Mouse (Mus musculus) lung, postnatal 4 days (tissue): ENCODE results near the gene Kmt2a.

Experiments
- DNase-seq, 2 experiments: peaks; one replicate each; pipeline ENCODE4 v3.0.0; 2021

Gene Kmt2a

GRCm38 (mm10) chr9:44881221-44881871, at the start of gene Kmt2a:
Kmt2a (minus strand) TSS chr9:44881296.
- DNase-seq, result peak; percentile 99

GRCm38 (mm10) chr9:44921543-44921942, 40.4 kb upstream of the Kmt2a start:
- no peak for DNase-seq

GRCm38 (mm10) chr9:44921123-44921468, 40.0 kb upstream of the Kmt2a start:
- DNase-seq, result peak in 1 of 2 experiments; percentile 59

- DNase-seq, result peak; percentile 84 to 88
Observed at GRCm38 (mm10) chr9:44920374-44921122, 39.5 kb upstream of the Kmt2a start, which contains the start of gene Atp5l. Atp5l (minus strand) TSS chr9:44920742.

- DNase-seq, result no peak
Observed at GRCm38 (mm10) chr9:44919606-44920005, 38.5 kb upstream of the Kmt2a start.

GRCm38 (mm10) chr9:44916196-44916595, 35.1 kb upstream of the Kmt2a start:
- peak in 1 of 2 experiments; percentile 58 for DNase-seq

- DNase-seq, result no peak
Observed at GRCm38 (mm10) chr9:44914706-44915105, 33.6 kb upstream of the Kmt2a start.

- no peak for DNase-seq
Observed at GRCm38 (mm10) chr9:44911365-44911764, 30.3 kb upstream of the Kmt2a start.

- peak in 1 of 2 experiments; percentile 42 for DNase-seq
Observed at GRCm38 (mm10) chr9:44905620-44906019, 24.5 kb upstream of the Kmt2a start.

- DNase-seq, result peak; percentile 43 to 74
Observed at GRCm38 (mm10) chr9:44904964-44905363, 23.9 kb upstream of the Kmt2a start.

GRCm38 (mm10) chr9:44903856-44904255, 22.8 kb upstream of the Kmt2a start:
- no peak for DNase-seq

GRCm38 (mm10) chr9:44900402-44900801, 19.3 kb upstream of the Kmt2a start:
- no peak for DNase-seq

- no peak for DNase-seq
Observed at GRCm38 (mm10) chr9:44899716-44900115, 18.6 kb upstream of the Kmt2a start.

GRCm38 (mm10) chr9:44897024-44897423, 15.9 kb upstream of the Kmt2a start:
- DNase-seq, result no peak

- no peak for DNase-seq
Observed at GRCm38 (mm10) chr9:44892664-44893063, 11.6 kb upstream of the Kmt2a start.

- no peak for DNase-seq
Observed at GRCm38 (mm10) chr9:44891210-44891609, 10.1 kb upstream of the Kmt2a start.

GRCm38 (mm10) chr9:44890122-44890521, 9.0 kb upstream of the Kmt2a start:
- no peak for DNase-seq

GRCm38 (mm10) chr9:44888114-44888624, 7.1 kb upstream of the Kmt2a start:
- DNase-seq, result no peak

GRCm38 (mm10) chr9:44882981-44883569, 2.0 kb upstream of the Kmt2a start:
- no peak for DNase-seq

GRCm38 (mm10) chr9:44882436-44882980, 1.4 kb upstream of the Kmt2a start:
- DNase-seq, result peak; percentile 50 to 57

GRCm38 (mm10) chr9:44881941-44882435, 892 bp upstream of the Kmt2a start:
- DNase-seq, result peak; percentile 77 to 86

GRCm38 (mm10) chr9:44880309-44881081, 601 bp downstream of the Kmt2a start:
- DNase-seq, result peak; percentile 33 to 39
